Mouse (Mus musculus) skeletal muscle tissue, adult 2 months (tissue): ENCODE measurements around the gene Sh3pxd2a.

Experiments used
- DNase-seq: peaks from one replicate; pipeline ENCODE4 v3.0.0-alpha.2; 2012; ENCODE audit warnings: low read depth, low spot score

The Sh3pxd2a gene

DNA sequence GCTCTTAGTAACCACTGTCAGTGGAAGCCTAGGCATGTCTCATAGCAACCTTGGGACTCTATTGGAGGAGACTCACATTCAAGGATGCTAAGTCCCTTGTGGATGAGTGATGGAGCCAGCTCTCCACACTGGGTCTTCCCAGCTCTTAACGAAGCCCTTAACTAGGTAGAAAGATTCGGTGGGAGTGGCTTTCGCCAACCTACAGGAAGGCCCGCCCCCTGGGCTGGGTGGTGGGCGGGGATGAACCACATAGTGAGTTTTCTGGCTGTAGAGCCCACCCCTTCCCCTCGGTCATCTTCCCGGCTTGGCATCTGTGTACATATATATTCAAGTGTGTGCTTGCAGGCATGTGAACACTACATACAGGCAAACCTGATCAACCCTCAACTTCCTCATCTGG is 223.2 kb downstream of the Sh3pxd2a start:
- DNase-seq = no peak

GRCm38 (mm10) chr19:47240076-47240475 is 224.1 kb downstream of the Sh3pxd2a start:
- no peak for DNase-seq

DNA sequence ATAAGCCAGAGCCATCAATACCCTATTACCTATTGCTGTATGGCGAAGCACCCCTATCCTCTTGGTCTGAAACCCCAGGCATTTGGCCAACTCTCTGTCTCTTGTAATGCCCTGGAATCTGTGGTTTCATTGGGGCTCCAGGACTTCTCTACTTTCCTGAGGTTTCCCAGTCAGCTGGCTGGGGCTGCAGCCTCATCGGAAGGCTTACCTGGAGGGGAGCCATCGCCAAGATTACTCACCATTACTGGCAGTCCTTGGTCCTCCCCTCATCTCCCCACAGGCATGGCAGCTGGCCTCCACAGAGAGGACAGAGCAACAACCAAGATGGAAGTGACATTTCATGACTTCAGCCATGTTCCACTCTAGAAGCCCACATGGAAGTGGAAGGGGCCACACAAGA is 231.1 kb downstream of the Sh3pxd2a start:
- DNase-seq = no peak

DNA sequence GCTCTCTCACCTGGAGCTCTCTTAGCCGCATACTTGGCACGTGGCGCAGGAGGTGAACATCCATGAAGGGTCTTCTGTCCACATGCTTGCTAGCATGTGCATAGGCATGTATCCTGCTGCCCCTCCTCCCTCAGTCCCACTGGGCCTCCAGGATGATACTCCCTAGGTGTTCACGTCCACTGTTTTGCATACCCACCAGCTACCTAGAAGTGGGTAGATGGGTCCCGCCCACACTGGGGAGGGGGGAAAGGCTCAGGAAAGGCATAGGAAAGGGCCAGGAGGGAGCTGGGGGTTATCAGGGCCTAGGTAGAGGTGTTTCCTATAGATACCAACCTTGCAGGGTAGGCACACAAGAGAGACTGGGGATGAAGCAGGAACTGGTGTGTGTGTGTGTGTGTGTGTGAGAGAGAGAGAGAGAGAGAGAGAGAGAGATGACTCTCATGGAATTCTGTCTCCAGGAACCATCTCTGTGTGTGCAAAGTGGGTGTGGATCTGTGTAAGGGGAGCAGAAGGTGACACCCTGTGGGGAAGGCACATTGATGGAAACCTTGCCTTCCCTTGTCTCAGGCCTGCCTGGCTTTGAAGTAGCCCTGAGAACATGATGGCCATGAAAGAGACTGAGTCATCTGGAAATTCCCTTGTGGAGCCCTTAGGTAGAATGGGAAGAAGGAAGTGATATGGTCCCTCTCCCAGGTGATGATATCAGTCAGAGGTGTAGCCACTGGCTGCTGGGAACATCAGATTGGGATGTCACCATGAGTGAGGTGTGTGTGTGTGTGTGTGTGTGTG is 231.9 kb downstream of the Sh3pxd2a start:
- DNase-seq = no peak

- peak; percentile 50 for DNase-seq
Measured at GRCm38 (mm10) chr19:47231389-47231788, 232.8 kb downstream of the Sh3pxd2a start.

DNA sequence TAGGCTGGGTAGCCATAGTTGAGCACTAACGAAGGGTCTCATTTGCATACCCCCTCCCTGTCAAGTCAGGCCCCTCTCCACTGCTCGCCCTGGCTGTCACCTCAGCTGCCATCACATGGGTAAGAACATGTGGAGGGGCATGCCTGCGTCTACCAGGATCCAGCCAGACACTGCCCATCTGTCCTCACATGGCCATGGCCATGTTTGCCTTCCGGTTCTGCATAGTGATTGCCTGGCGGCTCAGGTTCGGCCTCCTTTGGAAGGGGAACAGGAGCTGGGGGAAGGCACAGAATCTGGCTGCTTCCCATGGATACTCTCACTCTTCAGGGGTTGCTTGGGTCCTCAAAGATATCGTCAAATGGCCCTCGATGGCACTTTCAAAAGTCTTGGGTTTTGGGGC is 233.5 kb downstream of the Sh3pxd2a start:
- DNase-seq = peak; percentile 93

DNA sequence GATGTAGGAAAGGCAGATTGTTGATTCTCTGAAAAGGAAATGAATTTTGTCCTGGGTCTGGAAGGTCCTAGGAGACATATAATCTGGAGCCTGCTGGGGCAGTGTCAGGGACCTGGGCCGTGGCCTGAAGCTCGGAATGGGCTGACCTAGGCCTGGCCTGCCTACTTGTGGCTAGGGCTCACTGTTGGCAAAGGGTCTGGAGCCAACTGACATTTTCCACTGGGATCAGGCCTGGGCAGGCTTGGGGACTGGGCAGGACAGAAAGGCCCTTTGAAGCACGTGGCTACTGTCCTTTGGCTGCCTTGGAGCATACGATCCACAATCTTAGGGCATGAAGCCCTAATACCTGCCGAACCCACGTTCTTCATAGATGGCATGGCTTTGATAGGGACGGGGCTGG is 234.1 kb downstream of the Sh3pxd2a start:
- DNase-seq = peak; percentile 94

- peak; percentile 89 for DNase-seq
Measured at GRCm38 (mm10) chr19:47229461-47229860, 234.7 kb downstream of the Sh3pxd2a start.

- peak; percentile 94 for DNase-seq
Measured at GRCm38 (mm10) chr19:47228725-47229252, 235.4 kb downstream of the Sh3pxd2a start.

DNA sequence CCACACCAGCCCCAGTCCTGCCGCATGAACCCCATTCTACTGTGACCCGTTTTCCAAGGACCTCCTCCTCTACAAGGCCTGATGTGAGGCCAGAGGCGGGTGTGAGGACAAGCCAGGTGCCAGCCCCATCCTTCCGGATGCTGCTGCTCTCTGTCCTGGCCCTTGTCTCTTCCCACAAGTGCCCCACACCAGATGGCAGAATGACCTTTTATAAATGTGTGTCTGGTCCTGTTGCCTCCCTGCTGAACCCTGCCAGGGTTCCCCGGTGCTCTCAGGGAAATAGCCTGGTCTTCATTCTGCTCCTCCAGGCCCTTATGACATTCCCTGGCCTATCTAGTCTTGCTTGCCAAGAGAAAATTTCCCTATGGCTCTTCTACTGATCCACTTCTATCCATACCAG is 238.4 kb downstream of the Sh3pxd2a start:
- DNase-seq = no peak

DNA sequence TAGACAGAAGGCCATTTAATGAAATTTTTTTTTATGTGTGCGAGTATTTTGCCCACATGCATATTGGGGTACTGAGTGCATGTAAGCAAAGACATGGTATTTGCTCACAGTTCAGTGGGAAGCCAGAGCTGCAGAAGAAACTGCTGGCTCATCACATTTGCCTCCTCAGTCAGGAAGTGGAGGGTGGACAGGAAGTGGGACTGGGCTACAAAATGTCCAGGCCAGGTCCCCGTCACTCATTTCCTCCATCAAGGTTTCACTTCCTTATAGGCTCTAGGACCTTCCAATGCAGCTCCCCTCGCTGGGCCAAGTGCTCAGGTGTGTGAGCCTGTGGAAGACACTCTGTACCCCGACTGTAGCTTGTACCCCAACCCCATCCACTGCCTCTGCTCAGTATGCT is 239.5 kb downstream of the Sh3pxd2a start:
- peak; percentile 49 for DNase-seq

DNA sequence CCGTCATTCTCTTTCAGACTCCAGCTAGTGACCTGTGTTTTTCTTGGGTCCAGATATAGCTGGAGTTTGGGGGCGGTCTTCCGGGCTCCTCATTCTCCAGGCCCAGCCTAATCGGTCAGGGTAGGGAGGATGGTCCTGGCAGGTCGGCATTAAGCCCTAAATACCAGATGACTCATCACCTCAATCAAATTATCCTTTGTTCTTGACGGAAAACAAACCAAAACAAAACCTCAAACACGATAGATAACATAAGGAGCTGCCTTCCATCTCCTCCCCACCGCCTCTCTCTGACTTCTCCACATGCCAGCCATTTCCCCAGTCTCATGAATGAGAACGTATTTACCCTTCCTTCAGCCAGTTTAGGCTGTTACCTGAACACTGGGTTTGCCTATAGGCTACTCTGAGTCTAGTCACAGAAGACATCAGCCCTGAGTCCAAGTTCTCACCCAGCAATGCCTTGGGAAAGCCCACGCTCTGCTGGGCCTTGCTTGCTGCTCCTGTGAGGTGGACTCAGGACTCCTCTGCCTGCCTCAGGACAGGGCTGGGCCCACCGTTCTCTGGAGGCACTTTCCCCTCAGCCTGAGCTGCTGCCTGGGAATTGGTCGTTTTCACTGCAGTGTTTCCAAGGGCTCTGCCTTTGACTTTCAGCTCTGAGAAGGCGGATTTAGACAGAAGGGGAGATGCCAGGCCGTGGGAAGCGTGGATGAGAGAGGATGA is 241.2 kb downstream of the Sh3pxd2a start:
- no peak for DNase-seq

DNA sequence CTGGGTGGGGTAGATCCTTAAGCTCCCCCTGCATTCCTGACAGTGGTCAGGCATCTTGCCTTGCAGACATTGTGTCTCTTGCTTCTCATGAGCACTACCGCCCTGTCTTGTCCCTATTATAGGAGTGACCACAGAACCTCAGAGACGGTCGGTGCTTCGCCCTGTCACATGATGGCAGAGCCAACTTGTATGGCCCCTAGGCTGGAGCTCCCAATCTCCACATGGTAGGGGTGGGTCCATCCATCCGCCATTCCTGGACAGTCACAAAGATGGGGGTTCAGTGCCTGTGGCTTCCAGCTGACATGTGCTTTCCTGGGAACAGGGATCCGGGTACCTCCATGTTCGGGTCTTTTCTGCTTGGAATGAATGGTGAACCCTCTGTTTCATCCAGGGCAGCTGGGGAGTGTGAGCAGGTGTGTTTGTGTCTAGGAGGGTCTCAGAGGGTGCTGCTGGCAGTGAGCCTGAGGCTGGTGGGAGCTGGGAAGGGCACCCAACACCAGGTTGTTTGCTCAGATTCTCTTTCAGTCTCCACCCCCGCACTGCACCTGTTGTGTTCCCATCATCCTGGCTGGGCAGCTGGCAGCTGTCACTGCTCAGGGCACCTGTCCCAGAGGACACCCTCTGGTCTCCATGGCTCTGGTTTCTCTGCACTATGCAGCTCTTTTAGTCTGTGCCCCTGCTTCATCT is 241.9 kb downstream of the Sh3pxd2a start:
- peak; percentile 95 for DNase-seq

DNA sequence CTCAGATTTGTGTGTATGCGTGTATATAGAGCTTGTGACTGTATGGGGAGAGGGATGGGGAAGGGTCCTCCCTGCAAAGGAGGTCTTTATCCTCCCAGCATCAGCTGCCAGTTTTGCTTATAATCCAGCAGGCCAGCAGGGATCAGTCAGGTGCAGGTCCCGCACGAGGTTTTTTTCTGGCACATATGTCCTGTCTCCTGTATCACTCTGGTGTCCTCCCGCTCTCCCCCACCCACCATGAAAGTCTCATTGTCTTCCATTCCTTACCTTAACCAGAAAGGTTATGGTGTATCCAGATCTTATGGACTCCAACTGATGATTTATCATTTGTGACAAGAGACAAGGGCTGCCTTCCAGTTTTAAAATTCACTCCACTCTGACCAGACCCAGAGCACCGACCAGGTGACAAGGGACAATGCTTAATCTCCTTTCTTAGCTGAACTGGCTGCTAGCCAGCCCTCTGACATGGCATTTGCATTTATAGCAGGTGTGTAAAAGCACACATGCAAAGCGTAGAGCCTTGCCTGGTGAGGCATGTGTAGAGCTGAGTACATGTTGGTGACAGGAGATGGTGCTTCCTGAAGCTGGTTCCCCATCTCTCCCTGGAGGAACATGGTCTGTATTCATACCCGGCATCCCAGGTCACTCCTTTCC is 242.6 kb downstream of the Sh3pxd2a start:
- DNase-seq = no peak

- DNase-seq = no peak
Measured at GRCm38 (mm10) chr19:47221006-47221405, 243.2 kb downstream of the Sh3pxd2a start.

DNA sequence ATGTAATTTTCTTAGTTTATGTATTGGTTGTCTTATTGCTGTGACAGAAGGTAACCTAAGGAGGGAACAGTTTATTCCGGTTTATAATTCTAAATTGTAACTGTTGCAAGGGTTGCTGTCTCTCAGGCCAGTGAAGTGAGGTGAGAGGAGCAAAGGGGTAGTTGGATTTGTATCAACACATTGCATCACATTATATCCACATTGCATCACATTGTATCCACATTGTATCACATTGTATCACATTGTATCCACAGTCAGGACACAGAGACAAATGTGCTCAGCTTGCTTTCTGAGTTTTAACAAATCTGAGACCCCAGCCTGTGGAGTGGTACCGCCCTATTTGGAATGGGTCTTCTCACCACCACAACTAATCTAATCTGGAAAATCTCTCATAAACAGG is 244.0 kb downstream of the Sh3pxd2a start:
- DNase-seq = no peak

GRCm38 (mm10) chr19:47219622-47220021 is 244.6 kb downstream of the Sh3pxd2a start:
- no peak for DNase-seq

DNA sequence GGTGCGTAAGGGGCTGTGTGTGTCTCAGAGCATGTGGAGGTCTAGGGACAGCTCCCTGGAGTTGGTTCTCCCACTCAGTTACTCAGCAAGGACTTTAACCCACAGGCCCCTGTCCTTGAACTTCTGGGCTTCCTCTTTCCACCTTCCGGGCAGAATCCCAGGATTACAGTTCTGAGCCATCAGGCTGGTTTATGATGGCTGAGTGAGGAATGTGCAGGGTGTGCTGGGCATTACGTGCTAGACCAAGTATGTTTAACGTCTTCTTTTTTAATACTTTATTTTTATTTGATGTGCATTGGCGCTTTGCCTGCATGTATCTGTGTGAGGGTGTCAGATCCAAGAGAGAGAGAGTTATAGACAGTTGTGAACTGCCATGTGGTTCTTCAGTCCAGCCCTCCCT is 247.4 kb downstream of the Sh3pxd2a start:
- no peak for DNase-seq

DNA sequence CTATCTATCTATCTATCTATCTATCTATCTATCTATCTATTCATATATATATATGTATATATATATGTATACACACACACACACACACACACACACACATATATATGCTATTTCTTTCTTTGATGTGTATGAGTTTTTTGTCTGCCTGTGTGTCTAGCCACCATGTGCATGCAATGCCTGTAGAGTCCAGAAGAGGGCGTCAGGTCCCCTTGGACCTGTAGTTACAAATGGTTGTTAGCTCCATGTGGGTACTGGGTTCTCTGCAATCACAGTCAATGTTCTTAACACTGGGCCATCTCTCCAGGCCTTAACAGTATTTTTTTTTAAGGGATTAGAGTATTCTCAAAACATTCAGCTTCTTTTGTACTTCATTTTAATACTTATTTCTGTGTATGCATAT is 250.7 kb downstream of the Sh3pxd2a start:
- no peak for DNase-seq

- DNase-seq = no peak
Measured at GRCm38 (mm10) chr19:47212401-47212800, 251.8 kb downstream of the Sh3pxd2a start.

GRCm38 (mm10) chr19:47211609-47212312 is 252.4 kb downstream of the Sh3pxd2a start:
- DNase-seq = no peak
